Mouse (Mus musculus) ovary, adult 2 months (tissue): ENCODE data around the gene Sugp2. TPM values are rescaled to one million over a fixed set of nuclear protein-coding genes. Genes with fewer than 3 reads are reported as not detected.

ENCODE experiments used
- polyA plus RNA-seq: library from polyadenylated mRNA; depleted of rRNA; stranded (reverse); fragments of >200 nt; gene quantifications from 2 replicates; pipeline ENCODE4 v1.2.3, GENCODE M21; 2012; rRNA removed

Sugp2 gene
- 52.7 and 59.3 TPM in 2 replicates for polyA plus RNA-seq

GRCm38 (mm10) chr8:70234080-70234780 lies at the start of gene Sugp2, which contains the start of gene Armc6:
Gene Sugp2, plus strand, starts transcription at chr8:70234226.
Gene Armc6, minus strand, starts transcription at chr8:70234466.

GRCm38 (mm10) chr8:70212112-70213055 lies 21.6 kb upstream of the Sugp2 start, which contains the start of gene Slc25a42:
Gene Slc25a42, minus strand, starts transcription at chr8:70212305.

GRCm38 (mm10) chr8:70282603-70283135 lies 48.6 kb downstream of the Sugp2 start, which contains the start of gene Homer3:
Gene Homer3, plus strand, starts transcription at chr8:70282827.

GRCm38 (mm10) chr8:70302358-70302890 lies 68.4 kb downstream of the Sugp2 start, which contains the start of the genes Ddx49 and Cope:
Gene Ddx49, minus strand, starts transcription at chr8:70302489.
Gene Cope, plus strand, starts transcription at chr8:70302518.

GRCm38 (mm10) chr8:70315624-70316510 lies 81.8 kb downstream of the Sugp2 start, which contains the start of gene Cers1:
Gene Cers1, plus strand, starts transcription at chr8:70315775.

GRCm38 (mm10) chr8:70329124-70329834 lies 95.3 kb downstream of the Sugp2 start, which contains the start of gene Gdf1:
Gene Gdf1, plus strand, starts transcription at chr8:70329817.

Other genes starting within 250 kb of the Sugp2 start
- 79.6 and 96.8 TPM in 2 replicates for gene Gatad2a, start 237.8 kb upstream of the Sugp2 start, polyA plus RNA-seq
- 155 and 161 TPM in 2 replicates for gene Mau2, start 191.5 kb upstream of the Sugp2 start, polyA plus RNA-seq
- gene Sugp1, start 191.4 kb upstream of the Sugp2 start, polyA plus RNA-seq, result 9.9 and 11.8 TPM in 2 replicates
- 5.8 and 7.3 TPM in 2 replicates for gene Tm6sf2, start 161.3 kb upstream of the Sugp2 start, polyA plus RNA-seq
- 0.15 and 0.20 TPM in 2 replicates for gene Hapln4, start 150.8 kb upstream of the Sugp2 start, polyA plus RNA-seq
- 0.06 and 0.09 TPM in 2 replicates for gene Ncan, start 113.4 kb upstream of the Sugp2 start, polyA plus RNA-seq
- gene Nr2c2ap, start 102.9 kb upstream of the Sugp2 start, polyA plus RNA-seq, result 11.8 and 14.6 TPM in 2 replicates
- 29.3 and 37.2 TPM in 2 replicates for gene Rfxank, start 95.1 kb upstream of the Sugp2 start, polyA plus RNA-seq
- gene Borcs8, start 94.7 kb upstream of the Sugp2 start, polyA plus RNA-seq, result 116 and 135 TPM in 2 replicates
- gene Mef2b, start 94.5 kb upstream of the Sugp2 start, polyA plus RNA-seq, result 1.7 and 4.5 TPM in 2 replicates
- 191 and 215 TPM in 2 replicates for gene Tmem161a, start 61.9 kb upstream of the Sugp2 start, polyA plus RNA-seq
- 68.7 and 96.4 TPM in 2 replicates for gene Slc25a42, start 21.9 kb upstream of the Sugp2 start, polyA plus RNA-seq
- 33.3 and 36.1 TPM in 2 replicates for gene Armc6, start 240 bp downstream of the Sugp2 start, polyA plus RNA-seq
- 150 and 156 TPM in 2 replicates for gene Homer3, start 48.6 kb downstream of the Sugp2 start, polyA plus RNA-seq
- 66.3 and 70.5 TPM in 2 replicates for gene Ddx49, start 68.3 kb downstream of the Sugp2 start, polyA plus RNA-seq
- 699 and 783 TPM in 2 replicates for gene Cope, start 68.3 kb downstream of the Sugp2 start, polyA plus RNA-seq
- 12.7 and 13.9 TPM in 2 replicates for gene Cers1, start 81.5 kb downstream of the Sugp2 start, polyA plus RNA-seq
- gene Gdf1, start 95.6 kb downstream of the Sugp2 start, polyA plus RNA-seq, result 10.9 and 13.0 TPM in 2 replicates
- gene Upf1, start 119.1 kb downstream of the Sugp2 start, polyA plus RNA-seq, result 47.4 and 47.9 TPM in 2 replicates
- 2.6 and 8.5 TPM in 2 replicates for gene Comp, start 139.3 kb downstream of the Sugp2 start, polyA plus RNA-seq
- 69.5 and 70.0 TPM in 2 replicates for gene Crtc1, start 205.4 kb downstream of the Sugp2 start, polyA plus RNA-seq
- gene Klhl26, start 242.7 kb downstream of the Sugp2 start, polyA plus RNA-seq, result 132 and 154 TPM in 2 replicates